Mouse (Mus musculus): ENCODE results near the gene Fam131a.

GRCm38 (mm10) chr16:20643911-20644310 is 49.1 kb upstream of the Fam131a start:
- no peak for TF ChIP-seq EP300 (IDR thresholded peaks at IDR 0.05; ENCODE audit: low read depth)
- no peak for TF ChIP-seq CTCF (IDR thresholded peaks at IDR 0.05; ENCODE audit: low read depth)
